Mouse (Mus musculus) layer of hippocampus, adult 2 months (tissue): ENCODE results near the gene Pfdn5. TPM values are rescaled to one million over a fixed set of nuclear protein-coding genes. Genes with fewer than 3 reads are reported as not detected.
A peak's percentile ranks its signal among the peaks of the same experiment; 100 is the strongest.

ENCODE experiments used
- DNase-seq, 2 experiments: peaks; one replicate each; pipeline ENCODE4 v3.0.0; 2022; ENCODE audit warnings: low spot score in 2 of 2
- H3K27ac ChIP-seq: fragments of 200-600 bp; 2 replicates; pipeline ENCODE4 v1.8.1; 2022
- H3K4me3 ChIP-seq: fragments of 200-600 bp; 2 replicates; pipeline ENCODE4 v1.8.1; 2022; ENCODE audit warnings: mild to moderate bottlenecking
- CTCF ChIP-seq: fragments of 200-600 bp; conservative IDR thresholded peaks from 2 replicates; pipeline ENCODE4 v1.8.1; 2022; ENCODE audit warnings: antibody characterized with exemption, mild to moderate bottlenecking, moderate library complexity
- long read RNA-seq, 2 experiments: library from polyadenylated mRNA; stranded (forward); transcript quantifications; one replicate each; pipeline ENCODE4 v2.0.0; 2021; ENCODE audit warnings: borderline mapping rate in 2 of 2
- total RNA-seq, 2 experiments: library from RNA; stranded (reverse); gene quantifications; 2 replicates each; pipeline ENCODE4 v1.2.3; 2021

Pfdn5 gene
- total RNA-seq = 100 to 1,000 TPM; 433 to 437 TPM
- long read RNA-seq, experiment 1, transcript Pfdn5-205 (6 exons, 1,062 nt) = major isoform, 75 of 84 reads
- long read RNA-seq, experiment 1, partial matches to known transcripts = 1 of 84 reads
- long read RNA-seq, experiment 1, other reads (novel, unspliced or antisense) = 4 of 84 reads
- long read RNA-seq, experiment 2, transcript Pfdn5-206 (5 exons, 827 nt) = minor isoform, 6 of 168 reads
- long read RNA-seq, experiment 2, transcript Pfdn5-205 (6 exons, 1,062 nt) = major isoform, 134 of 168 reads
- long read RNA-seq, experiment 2, transcript Pfdn5-202 (5 exons, 464 nt) = minor isoform, 5 of 168 reads
- long read RNA-seq, experiment 2, transcript Pfdn5-204 (5 exons, 374 nt) = minor isoform, 5 of 168 reads
- long read RNA-seq, experiment 2, partial matches to known transcripts = 1 of 168 reads
- long read RNA-seq, experiment 2, other reads (novel, unspliced or antisense) = 16 of 168 reads

- Histone ChIP-seq H3K4me3 (peak within 1 kb of the TSS; percentile 71), H3K27ac (peak within 1 kb of the TSS; percentile 87)
- TF ChIP-seq CTCF = peak; percentile 77
- DNase-seq = peak; percentile 88 to 90
Measured at GRCm38 (mm10) chr15:102326022-102326576, at the start of gene Pfdn5. Gene Pfdn5 (plus strand): TSS chr15:102326116.

GRCm38 (mm10) chr15:102278726-102279091, 47.2 kb upstream of the Pfdn5 start:
- DNase-seq = no peak
- peak overlapping the region; percentile 98 for H3K27ac ChIP-seq
- H3K4me3 ChIP-seq = peak overlapping the region; percentile 95
- TF ChIP-seq CTCF = no peak

DNA sequence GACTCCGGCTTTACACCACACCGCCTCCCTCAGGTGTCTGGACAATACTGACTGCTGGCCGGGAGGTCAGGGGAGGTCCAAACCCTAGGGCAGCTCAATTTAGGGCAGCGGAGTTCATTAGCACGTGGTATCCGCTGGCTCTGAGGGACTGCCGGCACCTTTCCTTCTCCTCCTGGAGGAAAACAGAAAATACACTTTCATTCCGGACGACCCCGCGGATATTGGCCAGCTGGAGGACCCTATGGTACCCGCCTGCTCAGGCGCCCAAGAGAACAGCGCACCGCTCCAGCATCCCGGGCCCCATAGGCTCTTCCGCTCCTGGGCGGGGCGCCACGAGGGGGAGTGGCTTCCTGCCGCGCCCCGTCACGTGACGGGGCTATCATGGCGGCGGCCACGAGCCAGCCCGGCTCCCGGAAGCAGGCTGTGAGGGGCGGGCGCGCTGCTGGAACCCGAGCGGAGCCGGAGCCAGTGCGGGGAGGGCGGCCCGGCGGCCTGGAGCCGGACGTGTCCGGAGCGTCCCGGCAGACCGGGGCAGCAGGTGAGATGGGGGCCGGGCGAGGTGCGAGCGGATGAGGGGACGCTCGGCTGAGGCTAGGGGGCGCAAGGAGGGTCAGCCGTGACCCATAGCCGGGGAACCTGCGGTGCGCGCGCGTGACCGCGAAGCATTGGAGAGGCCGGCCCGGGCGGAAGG, 46.7 kb upstream of the Pfdn5 start, which contains the start of gene Mfsd5:
Mfsd5 (plus strand) TSS at position 363 of the 691 bp plus-strand sequence.
- H3K4me3 ChIP-seq = peak within 1 kb of the TSS; percentile 95
- peak within 1 kb of the TSS; percentile 98 for H3K27ac ChIP-seq
- TF ChIP-seq CTCF = peak; percentile 56
- peak; percentile 75 to 84 for DNase-seq

- DNase-seq = no peak
- no peak for TF ChIP-seq CTCF
- Histone ChIP-seq H3K27ac (peak overlapping the region; percentile 98), H3K4me3 (peak overlapping the region; percentile 95)
Measured at GRCm38 (mm10) chr15:102279783-102280520, 46.0 kb upstream of the Pfdn5 start.

- H3K27ac ChIP-seq = peak overlapping the region; percentile 98; the same call in 1 of the 2 replicates
- no peak for DNase-seq
- peak overlapping the region; percentile 95; the same call in 1 of the 2 replicates for H3K4me3 ChIP-seq
- no peak for TF ChIP-seq CTCF
Measured at GRCm38 (mm10) chr15:102280623-102281022, 45.3 kb upstream of the Pfdn5 start.

GRCm38 (mm10) chr15:102282463-102283292, 43.2 kb upstream of the Pfdn5 start:
- no peak for DNase-seq
- Histone ChIP-seq H3K4me3 (no peak overlapping the region), H3K27ac (no peak overlapping the region)
- no peak for TF ChIP-seq CTCF

GRCm38 (mm10) chr15:102283648-102284047, 42.3 kb upstream of the Pfdn5 start:
- Histone ChIP-seq H3K4me3 (no peak overlapping the region), H3K27ac (no peak overlapping the region)
- no peak for TF ChIP-seq CTCF
- DNase-seq = no peak

GRCm38 (mm10) chr15:102287395-102287794, 38.5 kb upstream of the Pfdn5 start:
- peak; percentile 88 for TF ChIP-seq CTCF
- Histone ChIP-seq H3K4me3 (no peak overlapping the region), H3K27ac (no peak overlapping the region)
- peak in 1 of 2 experiments; percentile 50 for DNase-seq

- Histone ChIP-seq H3K4me3 (peak within 1 kb of the TSS; percentile 75), H3K27ac (peak within 1 kb of the TSS; percentile 85)
- no peak; the same call in 1 of the 2 replicates for TF ChIP-seq CTCF
- DNase-seq = peak; percentile 91 to 93
Measured at GRCm38 (mm10) chr15:102295633-102296367, 30.1 kb upstream of the Pfdn5 start, which contains the start of gene Espl1. Gene Espl1 (plus strand): TSS chr15:102296266.

DNA sequence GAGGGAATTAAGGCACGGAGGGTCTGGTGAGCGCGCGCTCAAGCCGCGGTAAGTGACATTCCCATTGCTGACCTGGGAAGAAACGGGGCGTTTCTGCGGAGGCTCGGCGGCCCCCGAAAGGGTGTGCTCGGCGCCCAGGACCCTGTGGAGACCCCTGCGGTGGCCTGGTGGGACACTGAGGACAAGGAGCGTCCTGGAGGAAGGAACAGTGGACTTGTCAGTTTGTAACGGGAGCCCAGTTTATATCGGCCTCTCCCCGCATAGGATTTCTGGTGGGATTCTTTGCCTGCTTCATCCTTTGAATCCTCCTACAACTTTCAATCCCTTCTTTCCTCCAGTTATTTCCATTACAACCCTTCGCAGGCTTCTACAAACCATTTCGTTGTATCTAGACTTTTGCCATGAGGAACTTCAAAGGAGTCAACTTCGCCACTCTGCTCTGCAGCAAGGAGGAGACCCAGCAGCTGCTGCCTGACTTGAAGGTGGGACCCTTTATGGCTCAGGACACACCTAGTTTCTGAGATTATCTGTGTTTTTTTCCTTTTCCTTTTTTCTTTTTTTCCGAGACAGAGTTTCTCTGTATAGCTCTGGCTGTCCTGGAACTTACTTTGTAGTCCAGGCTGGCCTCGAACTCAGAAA, 29.4 kb upstream of the Pfdn5 start:
- no peak overlapping the region for H3K27ac ChIP-seq
- H3K4me3 ChIP-seq = peak overlapping the region; percentile 75
- no peak for DNase-seq
- no peak for TF ChIP-seq CTCF
